Mouse (Mus musculus): Measurements from ENCODE around the gene Ube2e3. TPM values are rescaled to one million over a fixed set of nuclear protein-coding genes. Genes with fewer than 3 reads are reported as not detected.

Ube2e3 gene
- total RNA-seq (2023), result 34.9 TPM

GRCm38 (mm10) chr2:78867726-78868510 lies at the start of gene Ube2e3:
Gene Ube2e3, plus strand, starts transcription at chr2:78868124.

